Mouse (Mus musculus): ENCODE measurements around the gene Arntl2.
"Not testable (repeated sequence)": the region's sequence is repeated elsewhere in the genome, so short reads cannot be mapped to it uniquely, and the experiment has no call there.

Arntl2 gene

DNA sequence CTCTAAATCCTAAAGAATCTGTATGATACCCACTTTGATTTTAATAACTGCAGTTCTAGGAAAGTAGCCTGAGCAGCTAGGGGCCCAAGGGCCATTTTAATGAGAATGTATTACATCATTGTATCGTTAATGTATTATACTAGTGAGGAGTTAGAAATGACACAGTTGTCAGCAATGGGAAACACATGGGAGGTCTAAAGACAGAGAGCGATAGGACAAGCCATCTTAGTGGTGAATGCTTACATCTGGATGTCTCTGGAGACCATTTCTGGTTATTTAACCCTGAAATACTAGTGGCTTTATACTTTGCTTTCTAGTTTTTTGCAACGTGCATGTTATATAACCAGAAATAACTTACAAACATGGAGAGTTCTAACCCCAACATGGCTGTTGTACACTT lies 56.1 kb downstream of the Arntl2 start:
- DNase-seq = no peak

DNA sequence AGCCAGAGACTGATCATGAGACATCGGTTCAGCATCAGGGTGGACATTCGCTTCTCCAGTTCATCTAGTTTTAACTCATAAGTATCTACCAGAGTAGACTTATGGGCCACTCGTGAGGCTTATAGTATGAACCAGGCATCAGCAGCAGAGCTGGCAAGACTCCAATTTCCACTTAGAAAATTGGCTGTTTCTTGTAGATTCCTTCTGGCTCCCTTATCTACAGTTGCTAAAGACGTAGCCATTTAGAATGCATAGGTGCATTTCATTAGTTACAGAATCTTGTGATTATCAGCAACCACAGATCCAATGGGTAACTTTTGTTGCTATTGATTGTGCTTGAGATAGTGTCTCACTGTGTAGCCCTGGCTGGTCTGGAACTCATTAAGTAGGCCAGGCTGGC lies 56.9 kb downstream of the Arntl2 start:
- no peak for DNase-seq

DNA sequence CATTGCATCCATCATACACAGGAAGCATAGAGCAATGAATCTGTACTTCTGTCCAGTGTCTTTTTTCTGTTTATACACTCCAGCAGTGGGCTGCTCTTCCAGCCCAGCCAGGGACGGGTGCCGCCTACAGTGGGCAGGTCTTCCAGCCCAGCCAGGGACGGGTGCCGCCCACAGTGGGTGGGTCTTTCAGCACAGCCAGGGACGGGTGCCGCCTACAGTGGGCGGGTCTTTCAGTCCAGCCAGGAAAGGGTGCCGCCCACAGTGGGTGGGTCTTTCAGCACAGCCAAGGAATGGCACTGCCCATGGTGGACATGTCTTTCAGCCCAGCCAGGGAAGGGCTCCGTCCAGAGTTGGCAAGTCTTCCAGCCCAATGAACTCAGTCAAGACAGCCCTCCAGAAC lies 59.3 kb downstream of the Arntl2 start:
- no peak for DNase-seq

GRCm38 (mm10) chr6:146857386-146857785 lies 61.5 kb downstream of the Arntl2 start:
- DNase-seq = no peak

DNA sequence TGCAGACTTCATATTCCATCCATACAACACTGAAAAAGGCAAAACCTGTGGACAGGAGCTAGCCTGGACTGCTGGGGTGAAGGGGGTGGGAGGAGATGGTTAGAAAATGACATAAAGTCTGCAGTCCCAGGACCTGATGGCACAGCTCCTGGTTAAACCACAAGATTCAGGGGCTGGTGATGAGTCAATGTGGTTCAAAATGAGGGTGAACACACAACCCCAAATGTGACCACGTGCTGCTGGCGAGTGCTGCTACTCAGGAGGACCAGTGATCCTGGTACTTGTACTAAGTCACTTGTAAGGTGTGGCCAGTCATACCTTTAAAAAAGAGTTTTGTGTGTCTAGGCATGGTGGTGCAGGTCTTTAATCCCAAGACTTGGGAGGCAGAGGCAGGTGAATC lies 67.3 kb downstream of the Arntl2 start:
- no peak for DNase-seq

GRCm38 (mm10) chr6:146864370-146864769 lies 68.5 kb downstream of the Arntl2 start:
- DNase-seq = not testable (repeated sequence)

DNA sequence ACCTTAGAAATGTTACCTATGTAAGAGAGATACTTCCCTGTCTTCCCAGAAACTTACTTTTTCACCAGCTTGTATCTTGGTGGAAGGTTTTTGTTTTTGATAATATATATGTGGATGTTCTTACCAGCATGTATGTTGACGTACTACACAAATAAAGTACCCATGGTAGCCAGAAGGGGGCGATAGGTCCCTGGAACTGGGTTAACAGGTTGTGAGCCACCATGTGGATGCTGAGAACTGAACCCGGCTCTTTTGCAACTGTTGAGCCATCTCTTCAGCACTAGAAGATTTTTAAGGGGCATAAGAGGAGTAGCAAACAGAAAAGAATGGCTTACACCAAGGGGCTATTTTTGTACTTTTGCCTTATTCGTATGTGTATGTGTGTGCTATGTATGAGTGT lies 69.8 kb downstream of the Arntl2 start:
- no peak for DNase-seq

GRCm38 (mm10) chr6:146871975-146872374 lies 76.1 kb downstream of the Arntl2 start:
- DNase-seq = no peak

DNA sequence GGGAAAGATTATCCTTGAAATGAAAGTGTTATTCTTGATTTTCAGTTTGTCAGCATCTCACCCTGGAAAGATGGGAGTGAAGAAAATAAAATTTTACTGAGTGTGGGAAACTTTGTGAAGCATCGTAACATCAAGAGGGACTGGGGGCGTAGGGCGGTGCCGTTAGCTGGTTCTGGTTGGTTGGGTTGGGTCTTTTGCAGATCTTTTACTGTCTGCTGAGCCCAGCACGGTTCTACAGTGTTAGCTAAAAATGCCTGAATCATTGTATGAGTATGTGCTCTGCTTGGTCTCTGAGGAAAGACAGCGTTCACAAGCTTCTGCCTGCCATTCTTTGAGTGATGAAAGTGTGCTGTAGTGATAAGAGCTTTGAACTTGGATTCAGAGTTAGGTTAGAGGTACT lies 78.6 kb downstream of the Arntl2 start:
- DNase-seq = no peak

DNA sequence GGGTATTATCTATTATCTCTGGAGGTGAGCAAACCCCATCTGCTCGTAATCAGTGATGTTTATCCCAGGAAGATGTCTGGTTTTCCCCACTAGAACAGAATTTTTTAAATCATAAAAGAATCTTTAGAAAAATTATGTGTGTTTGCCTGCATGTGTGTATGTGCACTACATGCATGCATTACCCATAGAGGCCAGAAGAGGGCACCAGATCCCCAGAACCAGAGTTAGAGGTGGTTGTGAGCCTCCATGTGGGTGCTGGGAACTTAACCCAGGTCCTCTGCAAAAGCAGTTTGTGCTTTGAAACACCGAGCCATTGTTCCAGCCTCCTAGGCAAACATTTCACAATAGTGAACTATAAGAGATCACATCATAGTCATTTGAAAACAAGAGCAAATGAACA lies 81.0 kb downstream of the Arntl2 start:
- no peak for DNase-seq

GRCm38 (mm10) chr6:146877425-146878045 lies 81.7 kb downstream of the Arntl2 start:
- DNase-seq = no peak

- no peak for DNase-seq
Measured at GRCm38 (mm10) chr6:146878926-146879325, 83.1 kb downstream of the Arntl2 start.

DNA sequence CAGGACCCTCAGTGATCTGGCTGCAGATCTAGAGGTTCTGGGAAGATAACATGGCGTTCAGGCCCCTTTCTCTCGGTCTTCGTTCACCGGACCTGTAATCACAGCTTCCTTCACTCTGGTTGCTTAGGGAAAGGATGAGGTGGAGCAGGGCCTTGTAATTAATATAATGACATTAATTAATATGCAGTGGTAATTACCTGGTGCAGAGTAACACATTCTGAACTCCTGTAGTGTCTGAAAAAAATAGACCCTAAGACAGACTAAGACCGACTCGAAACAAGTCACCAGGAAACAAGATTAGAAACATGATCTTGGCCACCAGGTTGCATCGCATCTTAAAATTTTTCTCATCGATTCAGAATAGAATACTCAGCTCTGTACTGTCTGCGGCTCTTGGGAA lies 84.0 kb downstream of the Arntl2 start:
- DNase-seq = no peak

DNA sequence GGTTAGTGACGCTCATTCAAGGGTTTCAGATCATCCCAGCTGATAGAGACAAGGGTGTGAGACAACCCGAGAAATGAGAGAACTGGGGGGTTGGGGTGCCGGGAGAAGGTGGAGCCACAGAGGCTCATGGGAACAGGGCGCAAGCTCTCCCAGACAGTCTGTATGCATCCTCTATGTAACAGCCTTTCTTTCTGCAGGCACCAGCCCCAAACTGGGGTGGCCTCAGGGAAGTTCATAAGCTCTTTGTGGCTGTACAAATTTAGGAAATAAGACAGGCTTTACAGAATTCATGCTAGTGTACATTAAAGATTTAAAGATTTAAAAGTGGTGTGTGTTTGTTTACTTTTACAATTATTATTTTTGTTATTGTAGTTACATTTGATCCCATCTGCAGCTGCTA lies 84.4 kb downstream of the Arntl2 start:
- no peak for DNase-seq

GRCm38 (mm10) chr6:146881896-146882770 lies 86.3 kb downstream of the Arntl2 start:
- DNase-seq = no peak

All from cerebellum, adult 11 months (tissue).